Mouse (Mus musculus) CH12.LX (cell line): Measurements from ENCODE around the gene Mrpl33.

Experiments used
- CTCF ChIP-seq, 2 experiments: IDR thresholded peaks in 1 of 2; conservative IDR thresholded peaks in 1 of 2; 2 replicates each; pipeline ENCODE4 v1.5.1; 2011 to 2012; ENCODE audit warnings: low read depth in 2 of 2, low read length in 2 of 2, improper control_type of control experiment in 1 of 2, inconsistent platforms in 1 of 2, mild to moderate bottlenecking in 1 of 2, moderate library complexity in 1 of 2
- E2F4 ChIP-seq: IDR thresholded peaks from 2 replicates; pipeline ENCODE4 v1.6.1; 2011; ENCODE audit warnings: low read depth, low read length, improper control_type of control experiment; ENCODE audit not compliant: insufficient replicate concordance
- EP300 ChIP-seq: IDR thresholded peaks from 2 replicates; pipeline ENCODE4 v1.6.1; 2011; ENCODE audit warnings: low read length, improper control_type of control experiment
- MAFK ChIP-seq: IDR thresholded peaks from 2 replicates; pipeline ENCODE4 v1.6.1; 2011; ENCODE audit warnings: low read length, improper control_type of control experiment; ENCODE audit not compliant: insufficient replicate concordance
- POLR2A ChIP-seq: IDR thresholded peaks from 2 replicates; pipeline ENCODE4 v1.6.1; 2011; ENCODE audit warnings: low read depth, mild to moderate bottlenecking, improper control_type of control experiment, low read length
- TCF12 ChIP-seq: IDR thresholded peaks from 2 replicates; pipeline ENCODE4 v1.6.1; 2014; ENCODE audit warnings: low read depth, mild to moderate bottlenecking, inconsistent platforms, low read length, improper control_type of control experiment
- ZMIZ1 ChIP-seq: IDR thresholded peaks from 2 replicates; pipeline ENCODE4 v1.6.1; 2012; ENCODE audit warnings: low read depth, mild to moderate bottlenecking, inconsistent platforms, low read length, improper control_type of control experiment
- ZNF384 ChIP-seq: IDR thresholded peaks from 2 replicates; pipeline ENCODE4 v1.6.1; 2012; ENCODE audit warnings: low read depth, low read length, improper control_type of control experiment, inconsistent platforms

DNA sequence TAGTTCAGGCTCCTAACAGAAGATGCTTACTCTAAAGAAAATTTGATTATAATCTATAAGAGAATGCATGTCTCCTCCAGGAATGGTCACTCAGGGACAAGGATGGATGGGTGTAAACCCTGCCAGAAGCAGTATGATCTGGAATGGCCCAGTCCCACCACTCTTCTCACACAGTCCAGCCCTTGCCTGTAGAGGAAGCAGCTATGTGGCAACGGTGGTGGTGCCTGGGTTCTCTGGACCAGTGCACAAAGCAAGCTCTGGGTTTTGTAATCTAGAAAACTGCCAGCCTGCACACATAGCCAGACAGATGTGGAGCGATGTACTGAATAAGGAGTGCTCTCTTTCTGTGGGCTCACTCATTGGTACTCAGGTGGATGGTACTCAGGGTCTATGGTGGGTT is 43.8 kb downstream of the Mrpl33 start:
- TF ChIP-seq E2F4 (no peak), CTCF (conservative IDR thresholded peaks at IDR 0.05 in 1 of 2, IDR thresholded peaks at IDR 0.05 in 1 of 2; ENCODE audit: low read depth in 2 of 2, low read length in 2 of 2) (no peak), ZMIZ1 (no peak), ZNF384 (no peak), TCF12 (no peak), MAFK (no peak), POLR2A (no peak), EP300 (no peak)
